Comparison of ENCODE assay signal across 8 mouse cellular contexts in genomic region chr19:6302522-6302921, GRCm38 (mm10). TPM values are rescaled to one million over a fixed set of nuclear protein-coding genes. Genes with fewer than 3 reads are reported as not detected.
A peak's percentile ranks its signal among the peaks of the same experiment; 100 is the strongest.
DNase-seq lines count a peak whose midpoint lies in the region; ATAC-seq lines count a peak whose summit lies in the region.

No protein-coding gene starts in this region.

- DNase-seq in midbrain, embryonic 10.5 days (ENCODE audit: low spot score) = no peak
- DNase-seq in cerebellum, adult 8-10 months = peak; percentile 89
- DNase-seq in urinary bladder, postnatal 14 days (ENCODE audit: low spot score) = no peak
- no peak for DNase-seq in adrenal gland, adult (ENCODE audit: inconsistent age in 2 of 2, low spot score in 1 of 2)

- no peak overlapping the region for H3K27ac ChIP-seq in midbrain, embryonic 10.5 days (replicated peaks)
- H3K27ac ChIP-seq in midbrain, embryonic 13.5 days = no peak overlapping the region
- peak overlapping the region; percentile 33; the same call in 1 of the 2 replicates for H3K27ac ChIP-seq in heart, embryonic 15.5 days
- peak overlapping the region; percentile 96 for H3K27ac ChIP-seq in liver, embryonic 15.5 days (replicated peaks)

- no peak overlapping the region for H3K9ac ChIP-seq in midbrain, embryonic 13.5 days (replicated peaks)
- no peak overlapping the region for H3K9ac ChIP-seq in heart, embryonic 15.5 days
- no peak overlapping the region for H3K9ac ChIP-seq in liver, embryonic 15.5 days

- no peak for ATAC-seq in midbrain, embryonic 13.5 days
- no peak for ATAC-seq in heart, embryonic 15.5 days (replicated peaks; ENCODE audit: insufficient number of reproducible peaks, insufficient read depth, low FRiP score, low read depth)
- ATAC-seq in liver, embryonic 15.5 days (ENCODE audit: insufficient read depth) = no peak
- ATAC-seq in erythroid progenitor cell, adult 5-6 weeks (replicated peaks; ENCODE audit: low FRiP score, poor library complexity, severe bottlenecking) = no peak

- 0 out of 2 replicates have a peak overlapping the region, but pooled peaks have one; percentile 7 for H3K4me3 ChIP-seq in midbrain, embryonic 10.5 days
- no peak overlapping the region for H3K4me3 ChIP-seq in midbrain, embryonic 13.5 days (replicated peaks)
- no peak overlapping the region for H3K4me3 ChIP-seq in heart, embryonic 15.5 days
- no peak overlapping the region for H3K4me3 ChIP-seq in liver, embryonic 15.5 days (replicated peaks)

- peaks cover 5% of the 10 kb centered on the region for H3K27me3 ChIP-seq in midbrain, embryonic 10.5 days (ENCODE audit: low read depth, poor library complexity, severe bottlenecking)
- H3K27me3 ChIP-seq in midbrain, embryonic 13.5 days = no peaks in the 10 kb centered on the region
- no peaks in the 10 kb centered on the region for H3K27me3 ChIP-seq in heart, embryonic 15.5 days
- no peaks in the 10 kb centered on the region for H3K27me3 ChIP-seq in liver, embryonic 15.5 days

- no peak overlapping the region for H3K4me2 ChIP-seq in midbrain, embryonic 13.5 days (replicated peaks)
- no peak overlapping the region for H3K4me2 ChIP-seq in heart, embryonic 15.5 days
- H3K4me2 ChIP-seq in liver, embryonic 15.5 days = no peak overlapping the region

- 45% methylated on average over 4 of the region's 4 CpGs for WGBS in midbrain, embryonic 10.5 days
- WGBS in midbrain, embryonic 13.5 days = 61% methylated on average over 4 of the region's 4 CpGs
- WGBS in heart, embryonic 15.5 days = 30% methylated on average over 4 of the region's 4 CpGs
- WGBS in liver, embryonic 15.5 days (ENCODE audit: insufficient replicate concordance) = 11% methylated on average over 4 of the region's 4 CpGs

- H3K9me3 ChIP-seq in midbrain, embryonic 10.5 days (replicated peaks) = no peaks in the 10 kb centered on the region
- H3K9me3 ChIP-seq in midbrain, embryonic 13.5 days = no peaks in the 10 kb centered on the region
- H3K9me3 ChIP-seq in heart, embryonic 15.5 days (replicated peaks) = no peaks in the 10 kb centered on the region
- H3K9me3 ChIP-seq in liver, embryonic 15.5 days (replicated peaks) = no peaks in the 10 kb centered on the region

- H3K4me1 ChIP-seq in midbrain, embryonic 10.5 days = peaks cover 34% of the 10 kb centered on the region
- peaks cover 10% of the 10 kb centered on the region for H3K4me1 ChIP-seq in midbrain, embryonic 13.5 days (replicated peaks)
- H3K4me1 ChIP-seq in heart, embryonic 15.5 days (replicated peaks) = peaks cover 39% of the 10 kb centered on the region
- peaks cover 99% of the 10 kb centered on the region for H3K4me1 ChIP-seq in liver, embryonic 15.5 days (replicated peaks)

- H3K36me3 ChIP-seq in midbrain, embryonic 10.5 days = peaks cover 33% of the 10 kb centered on the region
- H3K36me3 ChIP-seq in midbrain, embryonic 13.5 days = peaks cover 33% of the 10 kb centered on the region
- H3K36me3 ChIP-seq in heart, embryonic 15.5 days = peaks cover 15% of the 10 kb centered on the region
- peaks cover 28% of the 10 kb centered on the region for H3K36me3 ChIP-seq in liver, embryonic 15.5 days (replicated peaks)

RNA-seq across cellular contexts. Expression of gene Cdc42bpg, which starts 3.7 kb away (rescaled TPM):
- polyA plus RNA-seq in midbrain, embryonic 10.5 days (2016; fragmentation: Nextera tagmentation; extraction: Ambion mirVana) = 0.11 and 0.15 TPM in 2 replicates
- polyA plus RNA-seq in midbrain, embryonic 13.5 days (2015; fragmentation: Nextera tagmentation; extraction: Ambion mirVana) = 0.39 and 0.46 TPM in 2 replicates
- polyA plus RNA-seq in heart, embryonic 15.5 days (2015; fragmentation: Nextera tagmentation; extraction: Ambion mirVana) = 0.30 and 0.60 TPM in 2 replicates
- 0.21 and 0.38 TPM in 2 replicates for polyA plus RNA-seq in liver, embryonic 15.5 days (2015; fragmentation: Nextera tagmentation; extraction: Ambion mirVana)
- total RNA-seq in erythroid progenitor cell, adult 5-6 weeks (2015; ENCODE audit: low replicate concordance) = 0.36 TPM in 1 of 2 replicates, not detected in the other
- total RNA-seq in erythroid progenitor cell, adult 5-6 weeks (2017; ENCODE audit: low replicate concordance) = 1.4 and 1.5 TPM in 2 replicates

RNA-seq across cellular contexts. Expression of gene Ehd1, which starts 26.0 kb away (rescaled TPM):
- 81.6 and 93.5 TPM in 2 replicates for polyA plus RNA-seq in midbrain, embryonic 10.5 days (2016; fragmentation: Nextera tagmentation; extraction: Ambion mirVana)
- polyA plus RNA-seq in midbrain, embryonic 13.5 days (2015; fragmentation: Nextera tagmentation; extraction: Ambion mirVana) = 89.7 and 93.8 TPM in 2 replicates
- 54.1 and 66.8 TPM in 2 replicates for polyA plus RNA-seq in heart, embryonic 15.5 days (2015; fragmentation: Nextera tagmentation; extraction: Ambion mirVana)
- polyA plus RNA-seq in liver, embryonic 15.5 days (2015; fragmentation: Nextera tagmentation; extraction: Ambion mirVana) = 64.0 and 69.3 TPM in 2 replicates
- 20.1 and 23.4 TPM in 2 replicates for total RNA-seq in erythroid progenitor cell, adult 5-6 weeks (2015; ENCODE audit: low replicate concordance)
- 17.5 and 30.7 TPM in 2 replicates for total RNA-seq in erythroid progenitor cell, adult 5-6 weeks (2017; ENCODE audit: low replicate concordance)

RNA-seq across cellular contexts. Expression of gene Men1, which starts 32.3 kb away (rescaled TPM):
- polyA plus RNA-seq in midbrain, embryonic 10.5 days (2016; fragmentation: Nextera tagmentation; extraction: Ambion mirVana) = 124 and 128 TPM in 2 replicates
- 74.4 and 81.1 TPM in 2 replicates for polyA plus RNA-seq in midbrain, embryonic 13.5 days (2015; fragmentation: Nextera tagmentation; extraction: Ambion mirVana)
- polyA plus RNA-seq in heart, embryonic 15.5 days (2015; fragmentation: Nextera tagmentation; extraction: Ambion mirVana) = 36.1 and 50.6 TPM in 2 replicates
- 25.1 and 25.4 TPM in 2 replicates for polyA plus RNA-seq in liver, embryonic 15.5 days (2015; fragmentation: Nextera tagmentation; extraction: Ambion mirVana)
- 5.4 and 23.9 TPM in 2 replicates for total RNA-seq in erythroid progenitor cell, adult 5-6 weeks (2015; ENCODE audit: low replicate concordance)
- total RNA-seq in erythroid progenitor cell, adult 5-6 weeks (2017; ENCODE audit: low replicate concordance) = 10.0 and 17.1 TPM in 2 replicates

RNA-seq across cellular contexts. Expression of gene Map4k2, which starts 38.4 kb away (rescaled TPM):
- 11.3 and 13.8 TPM in 2 replicates for polyA plus RNA-seq in midbrain, embryonic 10.5 days (2016; fragmentation: Nextera tagmentation; extraction: Ambion mirVana)
- polyA plus RNA-seq in midbrain, embryonic 13.5 days (2015; fragmentation: Nextera tagmentation; extraction: Ambion mirVana) = 13.6 and 17.1 TPM in 2 replicates
- 12.6 and 17.9 TPM in 2 replicates for polyA plus RNA-seq in heart, embryonic 15.5 days (2015; fragmentation: Nextera tagmentation; extraction: Ambion mirVana)
- 7.7 and 9.1 TPM in 2 replicates for polyA plus RNA-seq in liver, embryonic 15.5 days (2015; fragmentation: Nextera tagmentation; extraction: Ambion mirVana)
- 14.7 and 19.8 TPM in 2 replicates for total RNA-seq in erythroid progenitor cell, adult 5-6 weeks (2015; ENCODE audit: low replicate concordance)
- total RNA-seq in erythroid progenitor cell, adult 5-6 weeks (2017; ENCODE audit: low replicate concordance) = 19.4 and 37.7 TPM in 2 replicates

Comparison
In these comparisons a context has a peak if more than half of its experiments do, and no peak if none do; other contexts are left out.
1. H3K27ac ChIP-seq: peak in heart, embryonic 15.5 days (single experiment) and liver, embryonic 15.5 days (single experiment); none in midbrain, embryonic 10.5 days (single experiment) and midbrain, embryonic 13.5 days (single experiment).